Mouse (Mus musculus) neural tube, embryonic 15.5 days (tissue): ENCODE results near the gene Psma3. TPM values are rescaled to one million over a fixed set of nuclear protein-coding genes. Genes with fewer than 3 reads are reported as not detected.

Experiments
- ATAC-seq: fragments of 200-750 bp; cut with Nextera tagmentation; 2 replicates; pipeline ENCODE4 v1.8.0; 2017; ENCODE audit warnings: mild to moderate bottlenecking, moderate TSS enrichment, moderate library complexity; ENCODE audit not compliant: low FRiP score
- H3K27ac ChIP-seq: fragments of 300-500 bp; sonication (generic); replicated peaks from 2 replicates; pipeline ENCODE4 v1.5.1; 2015; ENCODE audit warnings: mild to moderate bottlenecking, inconsistent platforms
- H3K27me3 ChIP-seq: fragments of 300-500 bp; sonication (generic); replicated peaks from 2 replicates; pipeline ENCODE4 v1.6.1; 2015; ENCODE audit warnings: inconsistent platforms
- H3K36me3 ChIP-seq: fragments of 300-500 bp; sonication (generic); 2 replicates; pipeline ENCODE4 v1.6.1; 2015; ENCODE audit warnings: inconsistent platforms
- H3K4me1 ChIP-seq: fragments of 300-500 bp; sonication (generic); 2 replicates; pipeline ENCODE4 v1.6.1; 2015; ENCODE audit warnings: inconsistent platforms
- H3K4me2 ChIP-seq: fragments of 300-500 bp; sonication (generic); 2 replicates; pipeline ENCODE4 v1.6.1; 2015; ENCODE audit warnings: inconsistent platforms, mild to moderate bottlenecking, moderate library complexity
- H3K4me3 ChIP-seq: fragments of 300-500 bp; sonication (generic); replicated peaks from 2 replicates; pipeline ENCODE4 v1.5.1; 2015; ENCODE audit warnings: mild to moderate bottlenecking, inconsistent platforms
- H3K9ac ChIP-seq: fragments of 300-500 bp; sonication (generic); replicated peaks from 2 replicates; pipeline ENCODE4 v1.6.1; 2015; ENCODE audit warnings: mild to moderate bottlenecking, inconsistent platforms
- H3K9me3 ChIP-seq: fragments of 300-500 bp; sonication (generic); replicated peaks from 2 replicates; pipeline ENCODE4 v1.6.1; 2016; ENCODE audit warnings: inconsistent platforms
- WGBS: fragments of 180-500 bp; shearing (Covaris S2); methylation state at CpG from one replicate; pipeline ENCODE4 v1.1.7; 2015; ENCODE audit warnings: mixed read lengths; 5-methylcytosine and 5-hydroxymethylcytosine counted together
- polyA plus RNA-seq: library from polyadenylated mRNA; unstranded; fragments of >200 nt; fragmentation: Nextera tagmentation; extraction: Ambion mirVana; gene quantifications from 2 replicates; pipeline ENCODE4 v1.2.1, GENCODE M21; 2015

Gene Psma3
- polyA plus RNA-seq, 1 experiment from 2014 or later = 522 TPM

DNA sequence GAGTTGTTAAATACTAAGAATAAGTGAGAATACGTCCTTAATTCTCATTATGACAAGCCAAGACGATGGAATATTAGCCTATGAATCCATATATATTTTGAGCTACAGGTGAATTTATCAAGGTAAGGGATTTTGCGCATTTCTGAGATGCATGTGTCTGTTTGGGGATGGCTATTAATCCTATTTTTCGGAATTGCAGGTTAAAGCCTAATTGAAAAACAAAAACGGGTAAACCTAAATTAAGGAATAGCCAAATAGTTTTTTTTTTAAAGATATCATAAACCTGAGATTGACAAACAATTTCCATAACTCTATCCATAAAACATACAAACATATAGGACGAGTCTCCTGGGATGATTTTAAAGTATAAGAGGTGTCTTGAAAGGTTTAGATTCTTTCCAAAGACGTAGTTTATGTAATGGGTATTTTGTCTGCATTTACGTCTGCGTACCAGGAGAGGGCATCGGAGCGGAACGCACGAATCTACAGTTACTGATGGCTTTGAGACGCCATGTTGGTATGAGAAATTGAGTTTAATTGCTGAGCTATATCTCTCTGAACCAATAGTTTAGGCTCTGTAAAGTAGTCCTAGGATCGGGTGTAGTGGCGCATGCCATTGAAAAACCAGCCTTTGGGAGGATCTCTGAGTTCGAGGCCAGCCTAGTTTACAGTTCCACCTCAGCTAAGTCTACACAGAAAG, 4.8 kb upstream of the Psma3 start:
- Histone ChIP-seq H3K27ac (peak overlapping the region; percentile 72), H3K9ac (no peak overlapping the region)
- 3% methylated on average over 17 of the region's 17 CpGs for WGBS

DNA sequence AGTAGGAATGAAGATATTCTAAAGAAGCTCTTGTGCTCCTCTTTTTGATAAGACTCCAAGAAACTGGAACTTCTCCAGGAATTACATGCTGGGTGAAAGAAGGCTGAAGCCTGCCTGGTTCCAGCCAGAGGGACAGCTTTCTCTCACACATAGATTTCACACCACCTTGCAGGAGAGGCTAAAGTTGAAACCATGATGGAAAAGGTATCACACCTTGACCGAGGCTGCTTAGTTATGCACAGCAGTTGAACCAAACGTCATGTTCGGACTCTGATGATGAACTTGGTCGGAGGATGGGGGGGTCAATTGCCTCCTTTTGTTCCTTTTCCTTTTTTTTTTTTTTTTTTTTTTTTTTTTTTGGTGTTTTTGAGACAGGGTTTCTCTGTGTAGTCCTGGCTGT, 590 bp upstream of the Psma3 start:
- 89% methylated on average over 4 of the region's 4 CpGs for WGBS
- Histone ChIP-seq H3K27ac (peak overlapping the region; percentile 81), H3K4me3 (peak overlapping the region; percentile 99; the same call in 1 of the 2 replicates)

More for the DNA sequence above, 4.8 kb upstream of the Psma3 start:
- peak overlapping the region; percentile 59 for H3K4me2 ChIP-seq
- 0 out of 2 replicates have a peak, but pooled peaks have one; percentile 8 for ATAC-seq
- peaks cover 8% of the 10 kb centered on the region for H3K4me1 ChIP-seq
- no peaks in the 10 kb centered on the region for H3K9me3 ChIP-seq
- H3K27me3 ChIP-seq = no peaks in the 10 kb centered on the region
- H3K36me3 ChIP-seq = no peaks in the 10 kb centered on the region
- peak overlapping the region; percentile 38 for H3K4me3 ChIP-seq

DNA sequence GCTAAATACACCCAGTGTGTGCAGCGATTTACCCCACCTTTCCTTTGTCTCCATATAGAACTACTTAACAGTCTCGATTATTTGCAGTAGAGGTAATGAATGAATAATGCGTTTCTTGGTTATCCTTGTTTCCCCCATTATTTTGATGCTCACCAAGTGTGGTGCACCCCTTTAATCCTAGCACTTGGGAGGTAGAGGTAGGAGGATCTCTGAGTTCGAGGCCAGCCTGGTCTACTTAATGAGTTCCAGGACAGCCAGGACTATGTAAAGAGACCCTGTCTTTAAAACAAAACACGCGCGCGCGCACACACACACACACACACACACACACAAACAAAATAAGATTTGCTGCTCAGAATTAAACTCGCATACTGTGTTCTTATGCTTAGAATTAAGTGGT, 985 bp downstream of the Psma3 start:
- no peak for ATAC-seq
- H3K36me3 ChIP-seq = 0 out of 2 replicates have a peak, but pooled peaks cover 4% of the 10 kb centered on the region
- H3K4me1 ChIP-seq = peaks cover 18% of the 10 kb centered on the region
- 30% methylated on average over 10 of the region's 10 CpGs for WGBS
- peak overlapping the region; percentile 74 for H3K4me2 ChIP-seq
- H3K4me3 ChIP-seq = peak overlapping the region; percentile 99
- H3K9ac ChIP-seq = peak overlapping the region; percentile 95
- no peaks in the 10 kb centered on the region for H3K9me3 ChIP-seq
- H3K27ac ChIP-seq = peak overlapping the region; percentile 97
- no peaks in the 10 kb centered on the region for H3K27me3 ChIP-seq

More for the DNA sequence above, 590 bp upstream of the Psma3 start:
- H3K36me3 ChIP-seq = no peaks in the 10 kb centered on the region
- H3K9me3 ChIP-seq = no peaks in the 10 kb centered on the region
- peak overlapping the region; percentile 55 for H3K4me2 ChIP-seq
- no peak for ATAC-seq
- no peaks in the 10 kb centered on the region for H3K27me3 ChIP-seq
- no peak overlapping the region for H3K9ac ChIP-seq
- H3K4me1 ChIP-seq = peaks cover 18% of the 10 kb centered on the region

DNA sequence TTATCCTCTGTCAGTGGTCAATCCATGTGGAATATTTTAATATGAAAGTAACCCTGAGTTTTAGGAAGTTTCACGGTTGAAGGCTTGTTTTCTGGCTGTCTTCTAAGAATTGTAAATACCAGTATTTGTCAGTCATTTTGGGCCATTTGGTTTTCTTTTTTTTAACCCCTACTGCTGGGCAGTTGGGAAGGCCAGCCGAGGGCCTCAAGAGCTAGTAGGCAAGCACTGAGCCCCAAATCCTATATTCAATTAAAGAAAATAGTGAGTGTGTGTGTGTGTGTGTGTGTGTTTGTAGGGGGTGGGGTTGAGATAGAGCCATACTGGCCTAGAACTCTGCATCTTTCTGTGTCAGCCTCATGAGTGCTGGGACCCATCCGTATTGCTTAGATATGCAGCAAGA, 1.5 kb downstream of the Psma3 start:
- 79% methylated on average over 3 of the region's 3 CpGs for WGBS
- Histone ChIP-seq H3K4me3 (peak overlapping the region; percentile 99), H3K36me3 (0 out of 2 replicates have a peak, but pooled peaks cover 4% of the 10 kb centered on the region), H3K4me2 (peak overlapping the region; percentile 74), H3K27me3 (no peaks in the 10 kb centered on the region), H3K9ac (no peak overlapping the region), H3K4me1 (peaks cover 18% of the 10 kb centered on the region), H3K27ac (no peak overlapping the region), H3K9me3 (no peaks in the 10 kb centered on the region)
- no peak for ATAC-seq

DNA sequence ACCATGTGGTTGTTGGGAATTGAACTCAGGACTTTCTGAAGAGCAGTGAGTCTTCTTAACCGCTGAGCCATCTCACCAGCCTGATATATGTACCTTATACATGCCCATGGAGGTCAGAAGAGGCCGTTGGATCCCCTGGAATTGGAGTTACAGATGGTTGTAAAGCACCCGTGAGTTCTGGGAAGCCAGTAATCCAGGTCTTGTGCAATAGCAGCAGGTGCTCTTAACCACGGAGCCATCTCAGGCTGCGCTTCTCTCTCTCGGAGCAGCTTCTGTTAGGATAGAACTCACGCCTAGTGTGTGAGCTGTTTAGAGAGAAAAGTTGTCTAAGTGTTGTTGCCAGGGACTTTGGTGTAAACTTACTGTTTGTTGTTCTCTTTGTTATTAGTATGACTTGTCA, 3.9 kb downstream of the Psma3 start:
- no peak overlapping the region for H3K27ac ChIP-seq
- H3K4me1 ChIP-seq = peaks cover 18% of the 10 kb centered on the region
- H3K9me3 ChIP-seq = no peaks in the 10 kb centered on the region
- no peak overlapping the region for H3K4me3 ChIP-seq
- H3K27me3 ChIP-seq = no peaks in the 10 kb centered on the region
- peaks cover 14% of the 10 kb centered on the region for H3K36me3 ChIP-seq
- no peak overlapping the region for H3K4me2 ChIP-seq
- ATAC-seq = no peak
- H3K9ac ChIP-seq = no peak overlapping the region
- WGBS = 89% methylated on average over 7 of the region's 7 CpGs

DNA sequence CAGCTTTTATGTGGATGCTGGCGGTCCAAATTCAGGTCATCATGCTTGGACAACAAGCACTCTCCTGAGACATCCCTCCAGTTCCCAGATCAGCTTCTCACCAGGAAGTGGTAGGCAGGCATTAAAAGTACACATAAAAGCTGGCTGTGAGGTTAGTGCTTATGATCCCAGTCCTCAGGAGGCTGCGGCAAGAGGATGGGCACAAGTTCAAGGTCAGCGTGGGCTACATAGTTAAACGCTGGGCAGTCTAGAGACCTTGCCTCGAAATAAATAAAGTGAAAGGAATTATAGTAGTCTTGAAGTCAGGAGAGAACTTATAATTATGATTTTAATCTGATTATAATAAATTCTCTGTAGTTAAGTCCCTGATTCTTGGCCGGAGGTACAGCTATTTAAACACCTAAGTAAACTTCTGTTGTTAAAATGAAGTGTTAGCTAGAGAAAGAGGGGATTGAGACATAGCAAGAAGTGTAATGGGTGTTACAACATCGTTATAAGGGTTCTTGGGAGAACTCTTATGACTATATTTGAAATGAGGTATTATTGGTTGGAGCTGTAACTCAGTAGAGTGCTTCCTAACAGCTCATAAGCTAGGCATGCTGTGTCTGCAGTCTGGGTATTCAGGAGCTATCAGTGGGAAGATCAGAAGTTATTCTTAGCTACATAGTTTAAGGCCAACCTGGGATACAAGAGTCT, 10.6 kb downstream of the Psma3 start:
- Histone ChIP-seq H3K4me1 (no peaks in the 10 kb centered on the region), H3K9ac (no peak overlapping the region), H3K27ac (no peak overlapping the region), H3K9me3 (no peaks in the 10 kb centered on the region), H3K36me3 (peaks cover 68% of the 10 kb centered on the region), H3K4me2 (no peak overlapping the region), H3K27me3 (no peaks in the 10 kb centered on the region), H3K4me3 (no peak overlapping the region)
- ATAC-seq = no peak
- 95% methylated on average over 7 of the region's 7 CpGs for WGBS

DNA sequence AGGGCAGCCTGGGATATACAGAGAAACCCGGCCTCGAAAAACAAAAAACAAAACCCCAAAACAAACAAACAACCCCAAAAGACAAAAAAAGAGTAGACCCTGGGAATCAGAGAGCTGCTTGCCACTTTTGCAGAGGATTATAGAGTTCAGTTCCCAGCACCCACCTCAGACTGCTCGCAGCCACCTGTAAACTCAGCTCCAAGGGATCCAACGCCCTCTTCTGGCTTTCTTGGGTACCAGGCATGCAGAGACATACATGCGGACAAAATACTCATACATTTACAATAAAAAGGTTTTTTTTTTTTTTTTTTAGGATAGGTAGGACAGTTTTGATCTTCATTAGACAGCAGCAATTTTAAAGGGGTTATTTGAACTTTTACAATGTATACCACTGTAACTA, 22.8 kb downstream of the Psma3 start:
- peaks cover 7% of the 10 kb centered on the region; the same call in 1 of the 2 replicates for H3K4me1 ChIP-seq
- H3K4me2 ChIP-seq = no peak overlapping the region
- no peak overlapping the region for H3K27ac ChIP-seq
- H3K36me3 ChIP-seq = peaks cover 34% of the 10 kb centered on the region
- ATAC-seq = no peak
- no peak overlapping the region for H3K4me3 ChIP-seq
- WGBS = 90% methylated on average over 5 of the region's 5 CpGs
- no peak overlapping the region for H3K9ac ChIP-seq
- no peaks in the 10 kb centered on the region for H3K27me3 ChIP-seq
- H3K9me3 ChIP-seq = no peaks in the 10 kb centered on the region

DNA sequence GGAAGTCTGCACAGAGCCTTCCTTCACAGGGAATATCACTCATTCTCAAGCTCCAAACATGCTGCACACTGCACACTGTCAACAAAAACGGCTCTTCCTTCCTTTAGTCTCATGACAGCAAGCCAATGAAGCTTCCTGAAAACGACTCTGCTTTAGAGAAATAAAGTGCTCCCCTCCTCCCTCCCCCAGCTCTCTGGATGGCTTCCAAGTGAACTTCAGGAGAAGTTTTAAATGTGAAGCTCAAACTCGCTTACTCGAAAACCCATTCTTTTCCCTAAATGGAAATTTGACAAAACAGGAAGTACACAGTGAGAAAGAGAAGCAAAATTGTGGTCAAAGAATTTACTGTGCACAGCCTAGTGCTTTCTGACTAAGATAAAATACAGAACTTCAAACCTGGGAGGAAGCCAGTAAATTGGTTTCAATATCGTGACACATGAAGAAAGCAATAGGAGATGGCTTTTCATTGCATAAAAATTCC, 25.0 kb downstream of the Psma3 start:
- 49% methylated on average over 5 of the region's 5 CpGs for WGBS
- Histone ChIP-seq H3K4me2 (no peak overlapping the region), H3K4me3 (no peak overlapping the region), H3K27me3 (no peaks in the 10 kb centered on the region), H3K9ac (no peak overlapping the region), H3K4me1 (peaks cover 7% of the 10 kb centered on the region; the same call in 1 of the 2 replicates), H3K27ac (peak overlapping the region; percentile 10; the same call in 1 of the 2 replicates), H3K36me3 (peaks cover 31% of the 10 kb centered on the region), H3K9me3 (no peaks in the 10 kb centered on the region)
- no peak for ATAC-seq

DNA sequence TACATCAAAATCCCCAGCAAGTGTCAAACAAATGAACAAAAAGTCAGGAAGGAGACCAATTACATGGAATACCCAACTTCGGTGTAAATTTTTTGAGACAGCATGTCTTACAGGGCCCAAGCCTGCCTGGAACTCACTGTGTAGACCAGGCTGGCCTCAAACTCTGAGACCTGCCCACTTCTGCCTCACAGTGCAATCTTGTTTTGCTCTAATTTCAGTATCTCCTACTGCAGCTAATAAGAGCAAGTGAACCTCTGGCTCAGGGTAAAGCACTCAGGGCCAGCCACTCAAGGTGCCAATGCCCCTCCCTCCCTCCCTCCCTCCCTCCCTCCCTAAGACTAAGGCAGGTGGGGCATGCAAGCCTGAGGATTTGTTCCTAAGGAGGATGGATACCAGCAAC, 25.9 kb downstream of the Psma3 start:
- no peak overlapping the region for H3K27ac ChIP-seq
- H3K4me1 ChIP-seq = peaks cover 7% of the 10 kb centered on the region; the same call in 1 of the 2 replicates
- H3K4me3 ChIP-seq = no peak overlapping the region
- H3K9ac ChIP-seq = no peak overlapping the region
- H3K36me3 ChIP-seq = peaks cover 35% of the 10 kb centered on the region
- no peaks in the 10 kb centered on the region for H3K9me3 ChIP-seq
- no peak for ATAC-seq
- no peaks in the 10 kb centered on the region for H3K27me3 ChIP-seq
- WGBS = 80% methylated on average over 1 of the region's 1 CpGs
- H3K4me2 ChIP-seq = no peak overlapping the region

DNA sequence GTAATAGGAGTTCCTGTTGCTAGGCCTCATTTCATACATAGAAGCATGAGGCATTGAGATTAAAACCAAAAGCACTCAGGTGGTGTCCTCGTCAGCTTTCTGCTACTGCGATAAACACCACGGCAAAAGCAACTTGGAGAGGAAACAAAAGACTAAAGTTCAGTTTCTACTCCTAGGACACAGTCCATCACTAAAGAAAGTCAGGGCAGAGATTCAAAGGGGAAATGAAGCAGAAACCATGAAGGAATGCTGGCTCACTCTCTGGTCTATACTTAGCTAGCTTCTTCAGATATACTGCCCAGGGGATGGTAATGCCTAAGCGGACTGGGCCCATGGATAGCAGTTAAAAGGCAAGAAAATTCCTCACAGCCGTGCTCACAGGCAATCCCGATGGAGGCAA, 27.0 kb downstream of the Psma3 start:
- no peak for ATAC-seq
- Histone ChIP-seq H3K9ac (no peak overlapping the region), H3K36me3 (peaks cover 35% of the 10 kb centered on the region), H3K4me1 (peaks cover 7% of the 10 kb centered on the region; the same call in 1 of the 2 replicates), H3K4me2 (no peak overlapping the region), H3K4me3 (no peak overlapping the region), H3K27ac (no peak overlapping the region), H3K27me3 (no peaks in the 10 kb centered on the region), H3K9me3 (no peaks in the 10 kb centered on the region)
- whole genome bisulfite sequencing = 57% methylated on average over 6 of the region's 6 CpGs

DNA sequence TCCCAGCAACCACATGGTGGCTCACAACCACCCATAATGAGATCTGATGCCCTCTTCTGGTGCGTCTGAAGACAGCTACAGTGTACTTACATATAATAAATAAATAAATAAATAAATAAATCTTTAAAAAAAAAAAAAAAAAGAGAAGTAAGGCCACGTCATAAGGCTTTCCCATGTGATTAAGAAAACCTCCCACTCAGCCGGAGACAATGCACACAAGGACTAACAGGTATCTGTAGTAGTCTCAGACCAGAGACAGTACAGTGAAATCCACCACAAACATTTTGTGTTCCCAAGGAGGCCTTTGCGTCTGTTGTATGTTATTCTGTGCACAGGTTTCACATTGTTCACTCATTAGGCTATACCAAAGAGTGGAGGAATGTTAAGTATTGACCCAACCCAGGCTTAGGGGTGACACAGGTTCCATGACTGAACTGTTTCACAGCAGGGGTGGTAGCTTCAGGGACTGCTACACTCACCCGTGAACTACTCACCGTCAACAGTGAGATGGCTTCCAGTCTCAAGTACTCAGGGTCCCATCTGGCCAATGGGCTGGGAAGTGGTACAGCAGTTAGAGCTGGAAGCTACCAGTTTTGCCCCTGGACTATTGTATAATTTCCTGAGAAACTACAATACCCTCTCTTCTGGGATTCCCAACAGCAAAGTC, 29.5 kb downstream of the Psma3 start:
- Histone ChIP-seq H3K4me1 (peaks cover 4% of the 10 kb centered on the region; the same call in 1 of the 2 replicates), H3K4me3 (no peak overlapping the region), H3K9me3 (no peaks in the 10 kb centered on the region), H3K27ac (no peak overlapping the region), H3K4me2 (no peak overlapping the region), H3K9ac (no peak overlapping the region), H3K36me3 (peaks cover 49% of the 10 kb centered on the region), H3K27me3 (no peaks in the 10 kb centered on the region)
- no peak for ATAC-seq
- WGBS = 90% methylated on average over 5 of the region's 6 CpGs
